8 mouse cellular contexts compared by ENCODE assay signal in the genomic region with DNA sequence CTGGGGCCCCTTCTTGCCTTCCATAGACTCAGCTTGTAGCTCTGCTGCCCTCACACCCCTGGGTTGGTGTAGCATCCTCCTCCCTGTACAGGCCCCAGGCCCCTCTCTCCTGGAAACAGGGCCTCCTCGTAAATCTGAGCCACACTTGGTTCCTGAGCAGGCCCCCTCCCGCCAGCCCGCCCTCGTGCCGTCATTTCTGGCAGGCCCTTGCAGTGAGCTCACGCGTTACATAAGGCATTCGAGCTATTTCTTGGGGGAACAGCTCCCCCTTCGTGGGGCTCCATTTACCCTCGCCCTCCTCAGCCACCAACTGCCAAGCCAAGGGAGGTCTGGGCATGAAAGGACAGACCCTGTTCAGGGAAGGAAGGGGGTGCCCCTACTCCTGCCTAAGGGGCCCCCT. TPM values are rescaled to one million over a fixed set of nuclear protein-coding genes. Genes with fewer than 3 reads are reported as not detected.
DNase-seq lines count a peak whose midpoint lies in the region; ATAC-seq lines count a peak whose summit lies in the region.

No protein-coding gene starts in this region.

- peak; percentile 7; the same call in 1 of the 2 replicates for ATAC-seq in common myeloid progenitor, adult 5-6 weeks (replicated peaks; ENCODE audit: low read depth, poor library complexity, severe bottlenecking)
- 0 out of 2 replicates have a peak, but pooled peaks have one; percentile 22 for ATAC-seq in hindbrain, embryonic 12.5 days (ENCODE audit: low FRiP score)
- peak; percentile 55 for ATAC-seq in lung, embryonic 16.5 days (ENCODE audit: low read depth)

- no peaks in the 10 kb centered on the region for H3K36me3 ChIP-seq in hindbrain, embryonic 12.5 days
- no peaks in the 10 kb centered on the region for H3K36me3 ChIP-seq in lung, embryonic 16.5 days (ENCODE audit: control insufficient read depth, insufficient read depth, low read length)

- no peak overlapping the region for H3K4me3 ChIP-seq in hindbrain, embryonic 12.5 days
- H3K4me3 ChIP-seq in lung, embryonic 16.5 days (ENCODE audit: low read length): no peak overlapping the region

- WGBS in hindbrain, embryonic 12.5 days: 30% methylated on average over 10 of the region's 10 CpGs
- WGBS in lung, embryonic 16.5 days: 5% methylated on average over 10 of the region's 10 CpGs

- H3K9me3 ChIP-seq in hindbrain, embryonic 12.5 days (replicated peaks): no peaks in the 10 kb centered on the region
- H3K9me3 ChIP-seq in lung, embryonic 16.5 days (ENCODE audit: control insufficient read depth, low read length): no peaks in the 10 kb centered on the region

- H3K4me2 ChIP-seq in hindbrain, embryonic 12.5 days (replicated peaks): no peak overlapping the region
- peak overlapping the region; percentile 52 for H3K4me2 ChIP-seq in lung, embryonic 16.5 days (ENCODE audit: low read depth, low read length)

- no peaks in the 10 kb centered on the region for H3K27me3 ChIP-seq in hindbrain, embryonic 12.5 days
- no peaks in the 10 kb centered on the region for H3K27me3 ChIP-seq in lung, embryonic 16.5 days (ENCODE audit: control insufficient read depth, insufficient read depth, low read depth, low read length)

- peaks cover 34% of the 10 kb centered on the region for H3K4me1 ChIP-seq in hindbrain, embryonic 12.5 days
- peaks cover 53% of the 10 kb centered on the region for H3K4me1 ChIP-seq in lung, embryonic 16.5 days (replicated peaks; ENCODE audit: control insufficient read depth, insufficient read depth, low read length)

- peak; percentile 75 to 85 for DNase-seq in adrenal gland, postnatal 36 days
- peak; percentile 87 for DNase-seq in gastrocnemius, adult 18-20 months (ENCODE audit: low spot score)
- peak; percentile 66 to 71 for DNase-seq in layer of hippocampus, postnatal 25 days (ENCODE audit: extremely low spot score in 1 of 2, low spot score in 1 of 2)
- DNase-seq in right cerebral cortex, postnatal 4 days: peak; percentile 64
- no peak for DNase-seq in c-Kit-positive CD71-positive TER-119-positive erythroid progenitor cells, embryonic 14.5 days (ENCODE audit: low spot score)

- H3K27ac ChIP-seq in hindbrain, embryonic 12.5 days: peak overlapping the region; percentile 93
- H3K27ac ChIP-seq in lung, embryonic 16.5 days (ENCODE audit: low read length): peak overlapping the region; percentile 100

- H3K9ac ChIP-seq in hindbrain, embryonic 12.5 days: peak overlapping the region; percentile 48
- peak overlapping the region; percentile 69 for H3K9ac ChIP-seq in lung, embryonic 16.5 days (ENCODE audit: low read length)

RNA-seq across cellular contexts. Expression of a gene that starts 11.5 kb away (rescaled TPM):
- total RNA-seq in adrenal gland, postnatal 36 days (2021): 10 to 100 TPM; 55.5 to 88.7 TPM
- 8.4 and 9.9 TPM in 2 replicates for total RNA-seq in common myeloid progenitor, adult 5-6 weeks (2017)
- total RNA-seq in gastrocnemius, adult 18-20 months (2021): 10 to 100 TPM; 28.3 to 31.3 TPM
- polyA plus RNA-seq in hindbrain, embryonic 12.5 days (2016; fragmentation: Nextera tagmentation; extraction: Ambion mirVana): 12.6 and 13.5 TPM in 2 replicates
- total RNA-seq in layer of hippocampus, postnatal 25 days (2021): 100 to 1,000 TPM; 119 to 129 TPM
- polyA plus RNA-seq in lung, embryonic 16.5 days (2015; fragmentation: Nextera tagmentation; extraction: Ambion mirVana): 15.8 and 16.7 TPM in 2 replicates

RNA-seq across cellular contexts. Expression of a gene that starts 15.7 kb away (rescaled TPM):
- 10 to 100 TPM; 49.6 to 51.8 TPM for total RNA-seq in adrenal gland, postnatal 36 days (2021)
- total RNA-seq in common myeloid progenitor, adult 5-6 weeks (2017): 25.5 and 25.9 TPM in 2 replicates
- total RNA-seq in gastrocnemius, adult 18-20 months (2021): 1 to 10 TPM; 5.2 to 6.6 TPM
- 90.8 and 98.6 TPM in 2 replicates for polyA plus RNA-seq in hindbrain, embryonic 12.5 days (2016; fragmentation: Nextera tagmentation; extraction: Ambion mirVana)
- 10 to 100 TPM; 29.2 to 36.6 TPM for total RNA-seq in layer of hippocampus, postnatal 25 days (2021)
- 78.6 and 79.6 TPM in 2 replicates for polyA plus RNA-seq in lung, embryonic 16.5 days (2015; fragmentation: Nextera tagmentation; extraction: Ambion mirVana)
